Mouse (Mus musculus) lung, adult 2 months (tissue): ENCODE results near the gene Itga9. TPM values are rescaled to one million over a fixed set of nuclear protein-coding genes. Genes with fewer than 3 reads are reported as not detected.
A peak's percentile ranks its signal among the peaks of the same experiment; 100 is the strongest.

ENCODE experiments used
- DNase-seq: peaks from one replicate; pipeline ENCODE4 v3.0.0; 2022
- H3K4me1 ChIP-seq: fragments of 200-500 bp; 2 replicates; pipeline ENCODE4 v1.6.1; 2011; ENCODE audit warnings: low read length; ENCODE audit not compliant: control insufficient read depth, insufficient read depth
- H3K4me3 ChIP-seq: fragments of 200-500 bp; replicated peaks from 2 replicates; pipeline ENCODE3; 2011; ENCODE audit warnings: low read depth, mild to moderate bottlenecking, control low read depth, low read length; ENCODE audit errors: extremely low read depth
- CTCF ChIP-seq: fragments of 200-500 bp; IDR thresholded peaks from 2 replicates; pipeline ENCODE4 v1.5.1; 2011; ENCODE audit warnings: mild to moderate bottlenecking, low read length, control low read depth; ENCODE audit not compliant: insufficient read depth
- POLR2A ChIP-seq: fragments of 200-500 bp; IDR thresholded peaks from 2 replicates; pipeline ENCODE4 v1.6.1; 2011; ENCODE audit warnings: low read depth, mild to moderate bottlenecking, control low read depth, low read length, borderline replicate concordance; ENCODE audit errors: extremely low read depth
- WGBS: fragments of 180-500 bp; shearing (Covaris S2); methylation state at CpG from one replicate; pipeline ENCODE4 v1.1.7; 2018; 5-methylcytosine and 5-hydroxymethylcytosine counted together
- polyA plus RNA-seq: library from polyadenylated mRNA; depleted of rRNA; stranded (reverse); fragments of >200 nt; gene quantifications from 2 replicates; pipeline ENCODE4 v1.2.3, GENCODE M21; 2012

The Itga9 gene
- polyA plus RNA-seq, 1 experiment, result 66.2 TPM

- Histone ChIP-seq H3K4me1 (peaks cover 5% of the 10 kb centered on the region), H3K4me3 (no peak overlapping the region)
- WGBS, result 77% methylated on average over 6 of the region's 6 CpGs
- no peak for DNase-seq
- TF ChIP-seq POLR2A (no peak), CTCF (no peak)
Measured at GRCm38 (mm10) chr9:118621691-118622090, 15.2 kb downstream of the Itga9 start.

DNA sequence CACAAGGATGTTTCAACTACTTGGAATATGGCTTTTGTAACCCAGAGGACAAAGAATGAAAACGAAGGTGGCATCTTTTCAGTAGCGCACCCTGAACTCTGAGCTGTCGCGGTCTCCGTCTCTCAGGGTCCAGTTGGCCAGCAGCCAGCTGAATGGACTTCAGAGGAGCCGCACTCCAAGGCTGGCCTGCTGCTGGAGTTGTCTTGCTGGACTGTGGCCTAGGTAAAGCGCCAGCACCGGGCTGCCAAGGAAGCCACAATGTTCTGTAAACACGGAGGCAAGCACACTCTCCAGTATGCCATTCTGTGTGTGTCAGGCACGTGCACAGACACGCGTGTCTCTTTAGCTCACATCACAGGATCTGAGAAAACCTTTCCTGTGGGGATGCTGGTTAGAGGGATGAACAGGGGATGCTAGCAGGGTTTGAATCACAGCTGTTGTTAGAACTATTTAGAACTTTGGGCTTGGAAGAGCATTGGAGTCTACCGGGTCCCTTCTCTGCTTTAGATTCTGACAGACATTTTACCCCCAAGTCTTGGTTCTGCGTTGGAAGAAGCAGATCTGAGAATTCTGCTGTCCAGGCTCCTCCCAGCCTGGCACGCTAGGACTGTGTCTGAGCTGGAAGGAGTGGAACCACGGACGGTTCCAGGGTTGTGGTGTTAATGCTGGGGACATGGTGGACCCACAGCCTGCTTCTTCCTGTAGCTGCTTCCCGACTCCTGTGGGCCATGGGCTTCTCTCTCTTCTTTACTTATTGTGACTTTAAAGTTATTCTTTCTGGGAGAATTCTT, 16.1 kb downstream of the Itga9 start:
- DNase-seq, result peak; percentile 67
- Histone ChIP-seq H3K4me1 (peaks cover 5% of the 10 kb centered on the region), H3K4me3 (no peak overlapping the region)
- no peak for TF ChIP-seq POLR2A
- TF ChIP-seq CTCF, result no peak
- WGBS, result 51% methylated on average over 18 of the region's 18 CpGs

DNA sequence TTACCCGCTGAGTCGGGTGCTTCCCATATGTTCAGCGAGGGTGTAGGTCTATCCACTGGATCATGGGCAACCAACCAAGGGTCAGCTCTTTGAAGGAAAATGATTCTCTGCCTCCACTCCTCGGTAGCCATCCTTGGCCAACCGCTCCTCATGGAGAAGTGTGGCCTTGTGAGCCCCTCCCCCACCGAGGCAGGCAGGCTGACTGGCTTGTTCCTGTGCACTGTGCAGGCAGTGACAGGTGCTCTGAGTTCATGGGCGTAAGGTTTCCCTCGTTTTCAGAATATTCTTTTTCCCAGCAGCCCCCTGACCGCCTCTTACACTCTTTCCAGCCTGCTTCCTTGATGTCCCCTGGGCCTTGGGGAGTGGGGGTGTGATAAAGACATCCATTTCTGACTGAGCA, 17.0 kb downstream of the Itga9 start:
- WGBS, result 64% methylated on average over 9 of the region's 9 CpGs
- DNase-seq, result no peak
- H3K4me3 ChIP-seq, result no peak overlapping the region
- TF ChIP-seq CTCF, result no peak
- no peak for TF ChIP-seq POLR2A
- peaks cover 5% of the 10 kb centered on the region for H3K4me1 ChIP-seq

DNA sequence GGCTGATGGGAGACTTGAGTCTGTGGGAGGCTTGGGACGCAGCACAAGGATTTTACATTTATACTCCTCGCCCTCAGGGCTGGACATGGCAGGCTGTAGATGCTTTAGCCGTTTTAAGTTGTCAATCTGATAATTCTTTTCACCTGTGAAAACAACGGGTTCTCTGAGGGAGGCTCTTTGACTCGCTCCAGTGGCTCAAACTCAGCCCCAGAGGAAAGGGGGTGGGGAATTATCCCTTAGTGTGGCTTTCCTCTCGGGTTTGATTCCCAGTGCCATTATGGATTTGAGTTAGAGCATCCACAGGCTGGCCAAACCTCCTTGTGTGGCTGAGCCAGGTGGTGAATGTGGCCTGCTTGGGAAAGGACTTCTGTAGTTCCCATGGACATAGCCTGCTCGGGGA, 17.7 kb downstream of the Itga9 start:
- DNase-seq, result no peak
- no peak overlapping the region for H3K4me3 ChIP-seq
- WGBS, result 73% methylated on average over 7 of the region's 7 CpGs
- no peak for TF ChIP-seq CTCF
- TF ChIP-seq POLR2A, result no peak
- H3K4me1 ChIP-seq, result peaks cover 5% of the 10 kb centered on the region

DNA sequence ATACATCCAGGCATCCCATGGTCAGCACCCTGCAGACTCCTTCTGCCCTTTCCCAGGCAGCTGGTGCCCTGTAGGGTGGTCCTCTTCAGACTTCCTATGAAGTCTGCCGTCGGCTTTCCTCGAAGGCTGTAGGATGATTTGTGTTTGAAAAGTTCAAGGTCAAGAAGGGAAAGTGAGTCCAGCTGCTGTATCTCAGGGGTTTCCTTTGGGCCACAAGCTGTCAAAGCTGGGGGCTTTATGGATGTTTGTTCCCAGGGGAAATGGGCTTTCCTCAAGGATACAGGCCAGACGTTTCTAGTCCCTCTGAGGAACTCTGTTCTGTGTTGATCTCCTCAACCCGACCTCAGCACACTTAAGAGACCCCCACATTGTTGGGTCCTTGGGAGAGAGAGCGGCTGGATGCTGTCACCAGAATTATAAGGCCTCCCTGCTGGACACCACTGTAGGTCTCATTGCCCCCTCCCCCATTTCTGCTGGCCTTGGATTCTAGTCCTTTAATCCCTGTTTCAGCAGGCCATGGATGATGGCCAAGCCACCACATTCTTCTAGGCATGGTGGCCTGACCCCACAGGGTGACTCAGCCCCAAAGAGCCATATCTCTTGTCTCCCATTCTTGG, 23.4 kb downstream of the Itga9 start:
- peaks cover 8% of the 10 kb centered on the region for H3K4me1 ChIP-seq
- 52% methylated on average over 6 of the region's 6 CpGs for WGBS
- no peak for DNase-seq
- TF ChIP-seq CTCF, result no peak
- no peak for TF ChIP-seq POLR2A
- H3K4me3 ChIP-seq, result no peak overlapping the region

- TF ChIP-seq POLR2A (no peak), CTCF (no peak)
- no peak overlapping the region for H3K4me3 ChIP-seq
- H3K4me1 ChIP-seq, result peaks cover 8% of the 10 kb centered on the region
- no peak for DNase-seq
- 59% methylated on average over 6 of the region's 6 CpGs for WGBS
Measured at GRCm38 (mm10) chr9:118631775-118632757, 25.6 kb downstream of the Itga9 start.

DNA sequence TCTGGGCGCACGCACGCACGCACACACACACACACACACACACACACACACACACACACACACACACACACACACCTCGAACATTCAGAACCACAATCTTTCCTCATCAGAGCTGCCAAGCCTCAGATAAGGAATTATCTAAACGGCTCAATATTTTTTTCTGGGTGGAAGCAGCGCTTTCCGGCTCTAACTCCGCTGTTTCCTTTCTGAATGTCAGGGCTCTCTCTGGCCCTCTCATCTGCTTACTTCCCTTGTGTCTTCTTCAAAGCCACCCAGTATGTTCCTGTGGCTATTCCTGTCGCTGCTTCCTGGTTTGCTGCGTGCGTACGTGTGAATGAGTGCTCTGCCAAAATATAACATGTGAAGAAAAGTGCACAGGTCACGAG, 26.3 kb downstream of the Itga9 start:
- H3K4me1 ChIP-seq, result peaks cover 8% of the 10 kb centered on the region
- 32% methylated on average over 14 of the region's 14 CpGs for WGBS
- no peak for TF ChIP-seq POLR2A
- TF ChIP-seq CTCF, result no peak
- H3K4me3 ChIP-seq, result no peak overlapping the region
- DNase-seq, result no peak

GRCm38 (mm10) chr9:118638642-118639210, 32.2 kb downstream of the Itga9 start:
- TF ChIP-seq POLR2A (no peak), CTCF (no peak)
- WGBS, result 62% methylated on average over 5 of the region's 5 CpGs
- DNase-seq, result no peak
- Histone ChIP-seq H3K4me3 (no peak overlapping the region), H3K4me1 (no peaks in the 10 kb centered on the region)
